Mouse (Mus musculus): ENCODE results near the gene Gm7030.
"Not testable (repeated sequence)": the region's sequence is repeated elsewhere in the genome, so short reads cannot be mapped to it uniquely, and the experiment has no call there.

Gm7030 gene

GRCm38 (mm10) chr17:36135421-36136231, 6.4 kb upstream of the Gm7030 start:
- DNase-seq (ENCODE audit: low spot score in 2 of 2) = not testable (repeated sequence)

- DNase-seq (ENCODE audit: low spot score in 2 of 2) = no peak
Observed at GRCm38 (mm10) chr17:36131516-36132265, 2.5 kb upstream of the Gm7030 start.

GRCm38 (mm10) chr17:36128525-36128924, 700 bp downstream of the Gm7030 start:
- DNase-seq (ENCODE audit: low spot score in 2 of 2) = not testable (repeated sequence)

- not testable (repeated sequence) for DNase-seq (ENCODE audit: low spot score in 2 of 2)
Observed at GRCm38 (mm10) chr17:36124111-36124510, 5.1 kb downstream of the Gm7030 start.

GRCm38 (mm10) chr17:36121352-36122020, 7.7 kb downstream of the Gm7030 start, which contains the start of gene Gm19684:
Gene Gm19684, plus strand, starts transcription at chr17:36121678.
- peak; percentile 87 to 95 for DNase-seq (ENCODE audit: low spot score in 2 of 2)

GRCm38 (mm10) chr17:36120839-36121238, 8.4 kb downstream of the Gm7030 start:
- not testable (repeated sequence) for DNase-seq (ENCODE audit: low spot score in 2 of 2)

- not testable (repeated sequence) for DNase-seq (ENCODE audit: low spot score in 2 of 2)
Observed at GRCm38 (mm10) chr17:36116545-36116944, 12.7 kb downstream of the Gm7030 start.

- peak in 1 of 2 experiments; percentile 12 for DNase-seq (ENCODE audit: low spot score in 2 of 2)
Observed at GRCm38 (mm10) chr17:36113979-36114593, 15.1 kb downstream of the Gm7030 start.

GRCm38 (mm10) chr17:36111510-36111868, 17.7 kb downstream of the Gm7030 start:
- peak; percentile 53 to 71 for DNase-seq (ENCODE audit: low spot score in 2 of 2)

GRCm38 (mm10) chr17:36110641-36111509, 18.4 kb downstream of the Gm7030 start:
- peak in 1 of 2 experiments; percentile 15 for DNase-seq (ENCODE audit: low spot score in 2 of 2)

GRCm38 (mm10) chr17:36110129-36110528, 19.1 kb downstream of the Gm7030 start:
- not testable (repeated sequence) for DNase-seq (ENCODE audit: low spot score in 2 of 2)

- DNase-seq (ENCODE audit: low spot score in 2 of 2) = not testable (repeated sequence)
Observed at GRCm38 (mm10) chr17:36102091-36102490, 27.1 kb downstream of the Gm7030 start.

GRCm38 (mm10) chr17:36099603-36100002, 29.6 kb downstream of the Gm7030 start:
- DNase-seq (ENCODE audit: low spot score in 2 of 2) = not testable (repeated sequence)

GRCm38 (mm10) chr17:36093936-36094335, 35.3 kb downstream of the Gm7030 start:
- DNase-seq (ENCODE audit: low spot score in 2 of 2) = no peak

GRCm38 (mm10) chr17:36092520-36092919, 36.7 kb downstream of the Gm7030 start:
- not testable (repeated sequence) for DNase-seq (ENCODE audit: low spot score in 2 of 2)

GRCm38 (mm10) chr17:36091933-36092332, 37.3 kb downstream of the Gm7030 start:
- DNase-seq (ENCODE audit: low spot score in 2 of 2) = not testable (repeated sequence)

- not testable (repeated sequence) for DNase-seq (ENCODE audit: low spot score in 2 of 2)
Observed at GRCm38 (mm10) chr17:36085976-36086375, 43.2 kb downstream of the Gm7030 start.

- no peak for DNase-seq (ENCODE audit: low spot score in 2 of 2)
Observed at GRCm38 (mm10) chr17:36083870-36084451, 45.3 kb downstream of the Gm7030 start.

GRCm38 (mm10) chr17:36083266-36083869, 45.9 kb downstream of the Gm7030 start:
- peak; percentile 18 to 24 for DNase-seq (ENCODE audit: low spot score in 2 of 2)
